Mouse (Mus musculus): Measurements from ENCODE around the gene Kctd11.

DNA sequence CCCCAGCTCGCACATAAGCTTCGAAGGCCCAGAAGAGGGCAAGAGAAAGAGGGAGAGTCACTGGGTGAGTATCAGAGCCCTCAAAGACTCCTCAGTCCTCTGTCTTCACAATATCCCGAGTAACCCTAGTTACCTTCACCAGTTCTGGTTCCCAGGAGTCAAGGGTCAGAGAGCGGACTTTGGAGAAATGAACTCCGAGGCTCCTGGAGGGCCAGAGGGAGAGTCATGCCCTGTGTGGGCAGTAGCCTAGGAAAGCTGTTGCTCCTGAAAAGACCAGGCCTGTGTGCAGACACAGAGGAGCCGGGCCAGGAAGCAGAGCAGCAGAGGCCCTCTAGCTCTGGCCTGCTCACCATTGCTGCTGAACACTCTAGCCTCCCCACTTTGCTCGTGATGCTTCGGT lies 3.5 kb upstream of the Kctd11 start:
- TF ChIP-seq CTCF (IDR thresholded peaks at IDR 0.05; ENCODE audit: low read depth) (no peak), EP300 (optimal IDR thresholded peaks at IDR 0.05) (no peak)

Measured in stomach, postnatal 0 days (tissue).